Mouse (Mus musculus): ENCODE data around the gene Rai14. TPM values are rescaled to one million over a fixed set of nuclear protein-coding genes. Genes with fewer than 3 reads are reported as not detected.

Gene Rai14
- polyA plus RNA-seq, 1 experiment, result 27.4 TPM

GRCm38 (mm10) chr15:10671868-10672267, 42.6 kb downstream of the Rai14 start:
- Histone ChIP-seq H3K36me3 (ENCODE audit: control insufficient read depth, insufficient read depth) (peaks cover 12% of the 10 kb centered on the region), H3K4me3 (no peak overlapping the region), H3K4me2 (ENCODE audit: low read depth) (no peak overlapping the region), H3K27me3 (ENCODE audit: control insufficient read depth, insufficient read depth, insufficient read length) (no peaks in the 10 kb centered on the region), H3K79me2 (ENCODE audit: control insufficient read depth, insufficient read depth) (peaks cover 88% of the 10 kb centered on the region), H3ac (ENCODE audit: control insufficient read depth, insufficient read length) (no peak overlapping the region)
- TF ChIP-seq MAX (IDR thresholded peaks at IDR 0.05; ENCODE audit: low read depth), result no peak
- TF ChIP-seq CEBPB (IDR thresholded peaks at IDR 0.05; ENCODE audit: insufficient read depth, poor library complexity, severe bottlenecking), result peak; percentile 78

- Histone ChIP-seq H3K27me3 (ENCODE audit: control insufficient read depth, insufficient read depth, insufficient read length) (no peaks in the 10 kb centered on the region), H3K36me3 (ENCODE audit: control insufficient read depth, insufficient read depth) (peaks cover 8% of the 10 kb centered on the region), H3K79me2 (ENCODE audit: control insufficient read depth, insufficient read depth) (peaks cover 96% of the 10 kb centered on the region), H3K4me3 (no peak overlapping the region), H3ac (ENCODE audit: control insufficient read depth, insufficient read length) (no peak overlapping the region), H3K4me2 (ENCODE audit: low read depth) (no peak overlapping the region)
- no peak for TF ChIP-seq MYOG (IDR thresholded peaks at IDR 0.05; ENCODE audit: control insufficient read depth in 1 of 3, insufficient read depth in 1 of 3, insufficient read length in 2 of 3, low read depth in 2 of 3)
- no peak for TF ChIP-seq POLR2A (IDR thresholded peaks at IDR 0.05; ENCODE audit: insufficient read length, low read depth)
- no peak for TF ChIP-seq E2F4 (IDR thresholded peaks at IDR 0.05; ENCODE audit: insufficient read depth)
- TF ChIP-seq TCF12 (IDR thresholded peaks at IDR 0.05; ENCODE audit: insufficient read depth, poor library complexity, severe bottlenecking), result no peak
- no peak for TF ChIP-seq MYOD1 (IDR thresholded peaks at IDR 0.05; ENCODE audit: control insufficient read depth in 1 of 3, insufficient read length in 2 of 3, low read depth in 2 of 3)
- no peak for TF ChIP-seq CEBPB (IDR thresholded peaks at IDR 0.05; ENCODE audit: insufficient read depth, poor library complexity, severe bottlenecking)
- TF ChIP-seq TCF3 (IDR thresholded peaks at IDR 0.05; ENCODE audit: insufficient read length, low read depth), result no peak
- TF ChIP-seq POLR2AphosphoS2 (IDR thresholded peaks at IDR 0.05; ENCODE audit: insufficient read length, low read depth), result no peak
- no peak for TF ChIP-seq USF1 (IDR thresholded peaks at IDR 0.05; ENCODE audit: low read depth)
- TF ChIP-seq MAX (IDR thresholded peaks at IDR 0.05; ENCODE audit: low read depth), result no peak
- TF ChIP-seq SRF (IDR thresholded peaks at IDR 0.05; ENCODE audit: control insufficient read depth, insufficient read length, low read depth), result no peak
- TF ChIP-seq REST (IDR thresholded peaks at IDR 0.05; ENCODE audit: insufficient read depth, insufficient read length), result no peak
Observed at GRCm38 (mm10) chr15:10670107-10670506, 44.3 kb downstream of the Rai14 start.

- H3K79me2 ChIP-seq (ENCODE audit: control insufficient read depth, insufficient read depth), result peaks cover 93% of the 10 kb centered on the region
- no peak overlapping the region for H3K4me3 ChIP-seq
- no peak for TF ChIP-seq MYOG (IDR thresholded peaks at IDR 0.05; ENCODE audit: control insufficient read depth in 1 of 3, insufficient read depth in 1 of 3, insufficient read length in 2 of 3, low read depth in 2 of 3)
- TF ChIP-seq TCF3 (IDR thresholded peaks at IDR 0.05; ENCODE audit: insufficient read length, low read depth), result no peak
- TF ChIP-seq CEBPB (IDR thresholded peaks at IDR 0.05; ENCODE audit: insufficient read depth, poor library complexity, severe bottlenecking), result no peak
- TF ChIP-seq E2F4 (IDR thresholded peaks at IDR 0.05; ENCODE audit: insufficient read depth), result no peak
- no peak for TF ChIP-seq MAX (IDR thresholded peaks at IDR 0.05; ENCODE audit: low read depth)
- TF ChIP-seq TCF12 (IDR thresholded peaks at IDR 0.05; ENCODE audit: insufficient read depth, poor library complexity, severe bottlenecking), result no peak
- TF ChIP-seq REST (IDR thresholded peaks at IDR 0.05; ENCODE audit: insufficient read depth, insufficient read length), result no peak
- TF ChIP-seq POLR2AphosphoS2 (IDR thresholded peaks at IDR 0.05; ENCODE audit: insufficient read length, low read depth), result no peak
- no peak for TF ChIP-seq USF1 (IDR thresholded peaks at IDR 0.05; ENCODE audit: low read depth)
- no peak for TF ChIP-seq MYOD1 (IDR thresholded peaks at IDR 0.05; ENCODE audit: control insufficient read depth in 1 of 3, insufficient read length in 2 of 3, low read depth in 2 of 3)
- no peak for TF ChIP-seq POLR2A (IDR thresholded peaks at IDR 0.05; ENCODE audit: insufficient read length, low read depth)
- TF ChIP-seq SRF (IDR thresholded peaks at IDR 0.05; ENCODE audit: control insufficient read depth, insufficient read length, low read depth), result no peak
- H3K36me3 ChIP-seq (ENCODE audit: control insufficient read depth, insufficient read depth), result peaks cover 8% of the 10 kb centered on the region
- no peaks in the 10 kb centered on the region for H3K27me3 ChIP-seq (ENCODE audit: control insufficient read depth, insufficient read depth, insufficient read length)
- H3K4me2 ChIP-seq (ENCODE audit: low read depth), result no peak overlapping the region
- no peak overlapping the region for H3ac ChIP-seq (ENCODE audit: control insufficient read depth, insufficient read length)
Observed at GRCm38 (mm10) chr15:10668120-10668900, 46.1 kb downstream of the Rai14 start.

GRCm38 (mm10) chr15:10665816-10666215, 48.6 kb downstream of the Rai14 start:
- Histone ChIP-seq H3K27me3 (ENCODE audit: control insufficient read depth, insufficient read depth, insufficient read length) (no peaks in the 10 kb centered on the region), H3ac (ENCODE audit: control insufficient read depth, insufficient read length) (no peak overlapping the region), H3K36me3 (ENCODE audit: control insufficient read depth, insufficient read depth) (peaks cover 2% of the 10 kb centered on the region), H3K4me3 (no peak overlapping the region), H3K79me2 (ENCODE audit: control insufficient read depth, insufficient read depth) (peaks cover 94% of the 10 kb centered on the region), H3K4me2 (ENCODE audit: low read depth) (no peak overlapping the region)
- TF ChIP-seq MYOD1 (IDR thresholded peaks at IDR 0.05; ENCODE audit: control insufficient read depth in 1 of 3, insufficient read length in 2 of 3, low read depth in 2 of 3) (no peak), POLR2A (IDR thresholded peaks at IDR 0.05; ENCODE audit: insufficient read length, low read depth) (no peak), MAX (IDR thresholded peaks at IDR 0.05; ENCODE audit: low read depth) (no peak), REST (IDR thresholded peaks at IDR 0.05; ENCODE audit: insufficient read depth, insufficient read length) (no peak), MYOG (IDR thresholded peaks at IDR 0.05; ENCODE audit: control insufficient read depth in 1 of 3, insufficient read depth in 1 of 3, insufficient read length in 2 of 3, low read depth in 2 of 3) (no peak), E2F4 (IDR thresholded peaks at IDR 0.05; ENCODE audit: insufficient read depth) (no peak), POLR2AphosphoS2 (IDR thresholded peaks at IDR 0.05; ENCODE audit: insufficient read length, low read depth) (no peak), SRF (IDR thresholded peaks at IDR 0.05; ENCODE audit: control insufficient read depth, insufficient read length, low read depth) (no peak), TCF3 (IDR thresholded peaks at IDR 0.05; ENCODE audit: insufficient read length, low read depth) (no peak), CEBPB (IDR thresholded peaks at IDR 0.05; ENCODE audit: insufficient read depth, poor library complexity, severe bottlenecking) (no peak), TCF12 (IDR thresholded peaks at IDR 0.05; ENCODE audit: insufficient read depth, poor library complexity, severe bottlenecking) (no peak), USF1 (IDR thresholded peaks at IDR 0.05; ENCODE audit: low read depth) (no peak)
